In genomic region chr16:97417896-97418542, GRCm38 (mm10) we compare ENCODE assay signal across 8 mouse cellular contexts. TPM values are rescaled to one million over a fixed set of nuclear protein-coding genes. Genes with fewer than 3 reads are reported as not detected.
DNase-seq lines count a peak whose midpoint lies in the region; ATAC-seq and TF ChIP-seq lines count a peak whose summit lies in the region.

No protein-coding gene starts in this region.

- ATAC-seq in forebrain, postnatal 0 days = peak; percentile 79
- peak; percentile 64 to 67 for ATAC-seq in hematopoietic stem cell, adult 5-6 weeks (replicated peaks in 1 of 2; ENCODE audit: insufficient read depth in 1 of 2, low FRiP score in 2 of 2, low TSS enrichment in 1 of 2, low read depth in 1 of 2, poor library complexity in 2 of 2, severe bottlenecking in 2 of 2)
- ATAC-seq in megakaryocyte, adult 5-6 weeks (ENCODE audit: poor library complexity, severe bottlenecking) = 0 out of 2 replicates have a peak, but pooled peaks have one; percentile 33

- H3K4me1 ChIP-seq in bone marrow, adult 2 months (ENCODE audit: control insufficient read depth, insufficient read depth, low read length) = no peaks in the 10 kb centered on the region
- no peaks in the 10 kb centered on the region for H3K4me1 ChIP-seq in forebrain, postnatal 0 days (ENCODE audit: insufficient read depth)
- H3K4me1 ChIP-seq in small intestine, adult 2 months (ENCODE audit: control insufficient read depth, insufficient read depth, insufficient read length, low read length) = no peaks in the 10 kb centered on the region

- H3K27me3 ChIP-seq in forebrain, postnatal 0 days (ENCODE audit: insufficient read depth, low read length) = no peaks in the 10 kb centered on the region
- no peaks in the 10 kb centered on the region for H3K27me3 ChIP-seq in small intestine, adult 2 months (ENCODE audit: control insufficient read depth, insufficient read depth, low read length)

- H3K27ac ChIP-seq in bone marrow, adult 2 months (ENCODE audit: control insufficient read depth, insufficient read depth, low read depth, low read length, poor library complexity) = no peak overlapping the region
- H3K27ac ChIP-seq in forebrain, postnatal 0 days (ENCODE audit: low read depth, low read length) = no peak overlapping the region
- no peak overlapping the region for H3K27ac ChIP-seq in small intestine, adult 2 months (ENCODE audit: insufficient read depth, low read depth, low read length)

- H3K9ac ChIP-seq in forebrain, postnatal 0 days = no peak overlapping the region

- no peak overlapping the region for H3K4me2 ChIP-seq in forebrain, postnatal 0 days (ENCODE audit: low read depth)

- H3K36me3 ChIP-seq in forebrain, postnatal 0 days (ENCODE audit: insufficient read depth) = no peaks in the 10 kb centered on the region
- H3K36me3 ChIP-seq in small intestine, adult 2 months (ENCODE audit: control insufficient read depth, insufficient read depth, low read length) = no peaks in the 10 kb centered on the region

- no peak overlapping the region for H3K4me3 ChIP-seq in bone marrow, adult 2 months (replicated peaks; ENCODE audit: control insufficient read depth, low read depth, low read length)
- no peak overlapping the region for H3K4me3 ChIP-seq in forebrain, postnatal 0 days (ENCODE audit: low read depth, low read length)
- no peak overlapping the region for H3K4me3 ChIP-seq in small intestine, adult 2 months (ENCODE audit: low read depth, low read length)

- 0 out of 2 replicates have a peak, but pooled peaks have one; percentile 8 for TF ChIP-seq CTCF in bone marrow, adult 2 months (IDR thresholded peaks at IDR 0.05; ENCODE audit: control insufficient read depth, insufficient read depth, low read length)
- peak; percentile 70 for TF ChIP-seq CTCF in forebrain, postnatal 0 days (IDR thresholded peaks at IDR 0.05; ENCODE audit: low read depth)
- peak; percentile 43; the same call in 1 of the 2 replicates for TF ChIP-seq CTCF in small intestine, adult 2 months (IDR thresholded peaks at IDR 0.05; ENCODE audit: extremely low read depth, insufficient read length, insufficient replicate concordance, low read depth, low read length)

- peak; percentile 62 for DNase-seq in Muller cell, postnatal 12 days (ENCODE audit: inconsistent ontology term)
- DNase-seq in forebrain, postnatal 0 days = peak; percentile 50
- peak; percentile 39 for DNase-seq in layer of hippocampus, adult 9-11 months
- no peak for DNase-seq in T-cell, adult 2 months (ENCODE audit: low spot score)

- 17% methylated on average over 4 of the region's 4 CpGs for WGBS in bone marrow, adult 2 months
- WGBS in forebrain, postnatal 0 days = 23% methylated on average over 4 of the region's 4 CpGs
- 18% methylated on average over 4 of the region's 4 CpGs for WGBS in small intestine, adult 2 months

- TF ChIP-seq POLR2A in bone marrow, adult 2 months (IDR thresholded peaks at IDR 0.05; ENCODE audit: borderline replicate concordance, control insufficient read depth, low read depth, low read length) = no peak
- no peak for TF ChIP-seq POLR2A in small intestine, adult 2 months (IDR thresholded peaks at IDR 0.05; ENCODE audit: low read depth, low read length)

- no peaks in the 10 kb centered on the region for H3K9me3 ChIP-seq in forebrain, postnatal 0 days (ENCODE audit: low read length)

RNA-seq across cellular contexts. Expression of gene Mx1, which starts 44.7 kb away (rescaled TPM):
- 6.4 and 7.8 TPM in 2 replicates for polyA plus RNA-seq in bone marrow, adult 2 months (2011; ENCODE audit: insufficient read depth, insufficient read length, low replicate concordance, missing spikeins)
- total RNA-seq in forebrain, postnatal 0 days (2014; rRNA removed) = 0.54 and 0.71 TPM in 2 replicates
- polyA plus RNA-seq in forebrain, postnatal 0 days (2015; fragmentation: Nextera tagmentation; extraction: Ambion mirVana) = 0.07 and 0.68 TPM in 2 replicates
- total RNA-seq in hematopoietic stem cell, adult 5-6 weeks (2017) = 7.1 and 28.8 TPM in 2 replicates
- total RNA-seq in megakaryocyte, adult 5-6 weeks (2015) = 36.6 and 48.0 TPM in 2 replicates
- total RNA-seq in megakaryocyte, adult 5-6 weeks (2017) = 126 and 145 TPM in 2 replicates
- 1.0 and 1.2 TPM in 2 replicates for polyA plus RNA-seq in small intestine, adult 2 months (2012; rRNA removed)

Comparison
In these comparisons a context has a peak if more than half of its experiments do, and no peak if none do; other contexts are left out.
1. CTCF ChIP-seq: peak in every context shown above with its lines; median percentile 70 in forebrain, postnatal 0 days; 43 in small intestine, adult 2 months; 8 in bone marrow, adult 2 months.